Mouse (Mus musculus) olfactory bulb, adult 2 months (tissue): ENCODE results near the gene Atp2b4.

Source experiments
- CTCF ChIP-seq: fragments of 200-500 bp; IDR thresholded peaks from 2 replicates; pipeline ENCODE4 v1.5.1; 2012; ENCODE audit warnings: low read depth, mild to moderate bottlenecking, low read length, moderate library complexity; ENCODE audit not compliant: insufficient read depth
- POLR2A ChIP-seq: fragments of 200-500 bp; IDR thresholded peaks from 2 replicates; pipeline ENCODE4 v1.6.1; 2012; ENCODE audit warnings: mild to moderate bottlenecking, low read depth, low read length, moderate library complexity; ENCODE audit not compliant: insufficient read depth

DNA sequence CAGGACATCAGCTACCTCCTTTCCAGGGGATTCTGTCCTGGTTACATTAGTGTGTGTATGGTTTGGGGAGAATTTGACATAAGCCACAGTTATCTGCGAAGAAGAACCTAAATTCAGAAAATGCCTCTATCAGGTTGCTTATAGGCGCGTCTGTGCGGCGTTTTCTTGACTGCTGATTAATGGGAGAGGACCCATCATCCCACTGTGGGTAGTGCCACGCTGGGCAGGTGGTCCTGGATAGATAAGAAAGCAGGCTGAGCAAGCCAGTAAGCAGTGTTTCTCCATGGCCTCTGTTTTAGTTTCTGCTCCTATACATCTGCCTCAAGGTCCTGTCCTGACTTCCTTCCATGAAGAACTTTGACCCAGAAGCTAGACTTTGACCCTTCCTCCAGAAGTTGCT is 43.1 kb upstream of the Atp2b4 start:
- TF ChIP-seq POLR2A (no peak), CTCF (no peak)
